Mouse (Mus musculus): Measurements from ENCODE around the gene Cd96.
A peak's percentile ranks its signal among the peaks of the same experiment; 100 is the strongest.

Gene Cd96

GRCm38 (mm10) chr16:46046906-46047305, 73.1 kb downstream of the Cd96 start:
- DNase-seq (ENCODE audit: extremely low read depth, low read depth) = no peak

DNA sequence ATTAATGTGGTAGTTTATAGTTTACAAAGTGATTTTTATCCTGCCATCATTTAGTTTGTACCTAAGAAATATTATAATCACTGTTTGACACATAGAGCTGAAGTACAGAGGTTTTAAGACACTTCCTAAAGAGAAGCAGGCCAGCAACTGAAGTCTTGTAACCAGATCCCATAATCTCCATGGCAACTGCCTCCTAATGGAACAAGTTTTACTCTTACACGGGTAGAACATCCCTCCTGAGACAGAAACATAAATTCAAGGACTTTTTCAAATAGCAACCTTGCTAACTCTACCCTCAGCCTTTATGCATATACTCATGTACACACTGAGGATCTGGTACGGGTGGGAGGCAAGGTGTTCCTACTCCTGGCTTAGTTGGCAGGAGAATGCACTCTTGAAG, 83.8 kb downstream of the Cd96 start:
- no peak for DNase-seq (ENCODE audit: extremely low read depth, low read depth)

GRCm38 (mm10) chr16:46033896-46034295, 86.2 kb downstream of the Cd96 start:
- DNase-seq (ENCODE audit: extremely low read depth, low read depth) = no peak

DNA sequence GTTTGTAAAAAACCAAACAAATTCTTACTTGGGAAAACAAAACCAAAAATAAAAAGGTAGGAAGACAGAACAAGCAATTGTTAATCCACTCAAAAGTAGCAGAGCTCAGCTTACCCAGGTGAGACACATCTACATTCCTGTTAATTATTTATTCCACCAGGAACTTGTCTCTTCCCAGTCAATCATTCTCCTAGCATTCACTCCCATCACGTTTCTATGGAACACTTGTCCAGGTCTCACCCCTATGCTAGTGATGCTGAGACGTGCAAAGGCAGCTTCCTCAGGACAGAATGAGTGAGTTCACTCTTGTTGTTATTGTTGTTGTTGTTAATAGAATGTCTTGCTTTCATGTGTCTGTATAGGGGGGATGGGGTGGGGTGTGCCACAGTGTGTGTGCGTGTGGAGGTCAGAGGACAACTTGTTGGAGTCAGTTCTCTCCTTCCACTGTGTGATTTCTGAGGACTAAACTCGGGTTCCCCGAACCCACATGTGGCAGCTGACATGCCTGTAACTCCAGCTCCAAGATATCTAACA, 97.0 kb downstream of the Cd96 start:
- no peak for DNase-seq (ENCODE audit: extremely low read depth, low read depth)

DNA sequence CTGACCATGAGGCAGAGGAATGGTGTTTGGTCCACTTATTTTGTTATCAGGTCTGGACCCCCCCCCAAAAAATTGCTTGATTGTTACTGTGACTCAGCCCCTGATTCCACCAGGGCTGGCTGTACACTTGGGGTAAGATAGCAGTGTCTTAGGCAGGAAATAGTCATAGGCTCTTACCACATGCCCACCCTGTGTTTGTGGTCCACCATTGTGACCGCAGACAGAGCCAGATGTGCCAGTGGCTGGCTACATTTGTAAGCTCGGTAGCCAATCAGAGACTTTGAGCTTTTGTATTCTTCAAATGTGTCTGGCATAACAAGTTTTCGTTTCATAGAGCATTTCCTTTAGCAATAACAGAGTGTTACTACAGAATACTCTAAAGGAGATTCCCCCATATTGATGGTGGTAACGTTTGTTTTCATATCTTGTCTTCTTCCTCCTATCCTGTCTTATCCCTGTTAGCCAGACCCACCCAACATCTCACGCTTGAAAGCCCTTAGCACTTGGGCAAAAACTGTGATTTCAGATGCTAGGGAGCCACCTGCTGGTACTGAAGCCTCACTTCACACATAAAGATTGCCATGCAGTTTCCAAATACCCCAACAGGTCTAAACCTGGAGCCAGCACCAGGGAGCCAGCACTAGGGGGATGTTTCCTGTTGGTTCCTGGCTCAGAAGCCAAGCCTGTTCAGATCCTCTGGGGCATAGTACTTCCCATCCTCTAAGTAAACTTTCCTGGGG, 97.7 kb downstream of the Cd96 start:
- peak; percentile 47 for DNase-seq (ENCODE audit: extremely low read depth, low read depth)

DNA sequence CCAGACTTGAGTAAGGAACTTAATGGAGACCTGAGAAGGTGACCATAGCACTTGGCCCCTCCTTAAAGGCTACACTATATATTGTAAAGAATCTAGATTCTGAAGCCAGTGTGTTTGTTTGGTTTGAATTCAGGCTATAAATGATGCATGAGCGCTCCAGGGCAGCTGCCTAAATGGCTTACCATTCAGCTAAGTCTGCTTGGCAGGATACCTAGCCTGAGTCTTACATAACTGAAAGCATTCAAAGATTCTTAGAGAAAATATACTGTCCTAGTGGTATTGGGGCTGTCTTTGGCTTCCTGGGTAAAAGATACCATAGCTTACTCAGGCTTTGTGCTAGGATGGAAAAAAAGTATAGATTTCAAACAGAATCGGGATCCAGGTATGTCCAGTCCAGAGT, 98.7 kb downstream of the Cd96 start:
- no peak for DNase-seq (ENCODE audit: extremely low read depth, low read depth)

GRCm38 (mm10) chr16:46020396-46020795, 99.7 kb downstream of the Cd96 start:
- DNase-seq (ENCODE audit: extremely low read depth, low read depth) = no peak

DNA sequence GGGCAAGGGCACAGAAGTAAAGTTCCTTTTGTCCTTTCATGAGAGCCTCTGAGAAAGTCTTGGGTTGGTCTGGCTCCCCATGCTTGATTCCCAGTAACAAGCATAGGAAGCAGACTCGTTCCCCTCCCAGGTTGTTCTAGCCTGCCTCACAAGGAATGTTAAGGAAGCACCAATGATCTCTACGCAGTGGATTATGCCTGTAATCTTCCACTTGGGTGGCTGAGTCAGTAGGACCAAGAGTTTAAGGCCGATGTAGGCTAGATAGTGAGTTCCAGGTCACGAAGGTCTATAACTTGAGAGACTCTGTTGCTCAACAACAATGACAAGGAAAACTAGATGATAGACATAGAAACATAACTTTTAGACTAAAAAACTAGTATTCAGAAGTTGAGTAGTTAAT, 100.3 kb downstream of the Cd96 start:
- no peak for DNase-seq (ENCODE audit: extremely low read depth, low read depth)

- no peak for DNase-seq (ENCODE audit: extremely low read depth, low read depth)
Measured at GRCm38 (mm10) chr16:46019359-46019758, 100.7 kb downstream of the Cd96 start.

- DNase-seq (ENCODE audit: extremely low read depth, low read depth) = no peak
Measured at GRCm38 (mm10) chr16:46011696-46012095, 108.4 kb downstream of the Cd96 start.

- no peak for DNase-seq (ENCODE audit: extremely low read depth, low read depth)
Measured at GRCm38 (mm10) chr16:46010906-46011220, 109.2 kb downstream of the Cd96 start.

- peak; percentile 54 for DNase-seq (ENCODE audit: extremely low read depth, low read depth)
Measured at GRCm38 (mm10) chr16:46010153-46010905, 109.7 kb downstream of the Cd96 start, which contains the start of gene Plcxd2. Plcxd2 (minus strand) TSS chr16:46010218.

DNA sequence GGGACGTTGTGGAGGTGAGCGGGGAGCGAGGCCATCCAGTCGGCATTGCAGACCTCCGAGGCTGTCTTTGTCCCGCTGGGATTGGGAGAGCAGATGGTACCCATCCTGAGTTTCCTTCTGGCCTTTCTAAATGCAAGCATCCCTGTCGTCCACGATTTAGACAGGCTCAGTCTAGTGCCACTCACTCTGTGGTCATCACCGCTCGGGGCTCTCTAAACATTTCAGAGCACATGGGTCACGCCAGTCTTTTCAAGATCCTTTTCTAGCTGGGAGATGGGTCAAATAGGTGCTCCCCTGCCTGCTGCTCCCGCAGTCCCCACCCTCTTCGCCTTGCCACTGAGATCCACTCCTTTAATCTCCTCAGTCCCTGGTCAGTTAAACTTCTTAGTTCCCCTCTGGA, 110.3 kb downstream of the Cd96 start:
- no peak for DNase-seq (ENCODE audit: extremely low read depth, low read depth)

DNA sequence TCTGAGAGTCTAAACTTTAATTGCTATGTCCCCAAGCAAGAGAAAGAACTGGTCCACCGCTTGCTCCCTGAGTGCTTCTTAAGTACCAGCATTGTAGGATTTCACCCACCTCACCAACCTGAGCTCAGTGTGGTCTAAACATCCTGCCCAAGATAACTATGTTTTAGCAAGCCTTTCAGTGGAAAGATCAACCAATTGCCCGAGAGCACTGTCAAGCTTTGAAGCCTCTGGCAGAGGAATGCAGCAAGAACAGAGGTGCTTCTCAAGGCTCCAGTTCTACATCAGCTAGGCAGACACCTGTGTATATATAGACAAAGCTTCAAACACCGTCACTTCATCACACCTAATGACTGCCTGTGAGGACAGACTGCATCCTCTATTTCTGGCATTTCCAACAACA, 111.3 kb downstream of the Cd96 start:
- DNase-seq (ENCODE audit: extremely low read depth, low read depth) = no peak

- no peak for DNase-seq (ENCODE audit: extremely low read depth, low read depth)
Measured at GRCm38 (mm10) chr16:46008036-46008605, 111.9 kb downstream of the Cd96 start.

DNA sequence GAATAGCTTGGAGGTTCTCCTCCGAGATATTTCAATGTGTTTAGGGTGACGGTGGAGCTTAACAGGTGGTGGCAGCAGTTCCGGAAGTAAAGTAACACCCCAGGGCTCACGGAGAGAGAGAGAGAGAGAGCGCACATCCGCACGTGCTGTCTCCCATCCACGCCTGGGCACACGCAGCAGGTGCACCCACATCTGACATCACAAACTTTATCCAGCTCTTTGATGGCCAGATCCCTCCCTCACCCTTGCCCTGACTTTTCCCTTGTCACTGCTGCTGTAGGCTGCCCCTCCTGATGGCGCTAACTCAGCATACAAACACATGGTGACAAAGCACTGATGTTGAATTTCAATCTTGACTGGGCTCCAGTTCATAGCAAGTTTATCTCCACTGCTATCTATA, 113.8 kb downstream of the Cd96 start:
- no peak for DNase-seq (ENCODE audit: extremely low read depth, low read depth)

DNA sequence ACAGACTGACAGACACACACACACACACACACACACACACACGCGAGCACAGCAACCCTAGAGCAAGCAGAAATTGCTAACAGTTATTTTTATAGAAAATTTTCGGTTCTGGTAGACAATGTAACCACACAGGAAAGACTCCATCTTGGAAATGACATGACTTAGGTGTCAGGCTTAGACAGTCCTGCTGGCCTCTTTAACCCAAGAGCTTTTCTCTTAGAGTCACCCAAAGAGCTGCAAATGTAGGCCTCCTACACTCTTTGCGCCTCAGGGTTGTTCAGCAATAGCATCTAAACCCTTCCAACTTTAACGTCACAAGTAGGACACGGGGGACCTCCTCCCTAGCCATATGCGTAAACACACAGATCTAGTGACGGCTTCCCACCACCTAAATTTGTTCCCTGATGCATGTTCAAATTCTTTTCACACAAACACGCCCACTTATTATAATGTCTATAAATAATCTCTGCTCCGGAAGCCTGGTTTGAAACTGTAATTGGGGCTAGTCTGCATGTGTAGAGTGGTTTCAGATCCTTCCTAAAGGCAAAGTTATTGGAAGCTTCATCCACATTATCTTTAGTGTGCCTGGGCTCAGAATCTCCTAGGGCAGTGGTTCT, 118.4 kb downstream of the Cd96 start:
- DNase-seq (ENCODE audit: extremely low read depth, low read depth) = no peak

- no peak for DNase-seq (ENCODE audit: extremely low read depth, low read depth)
Measured at GRCm38 (mm10) chr16:46000976-46001375, 119.1 kb downstream of the Cd96 start.

DNA sequence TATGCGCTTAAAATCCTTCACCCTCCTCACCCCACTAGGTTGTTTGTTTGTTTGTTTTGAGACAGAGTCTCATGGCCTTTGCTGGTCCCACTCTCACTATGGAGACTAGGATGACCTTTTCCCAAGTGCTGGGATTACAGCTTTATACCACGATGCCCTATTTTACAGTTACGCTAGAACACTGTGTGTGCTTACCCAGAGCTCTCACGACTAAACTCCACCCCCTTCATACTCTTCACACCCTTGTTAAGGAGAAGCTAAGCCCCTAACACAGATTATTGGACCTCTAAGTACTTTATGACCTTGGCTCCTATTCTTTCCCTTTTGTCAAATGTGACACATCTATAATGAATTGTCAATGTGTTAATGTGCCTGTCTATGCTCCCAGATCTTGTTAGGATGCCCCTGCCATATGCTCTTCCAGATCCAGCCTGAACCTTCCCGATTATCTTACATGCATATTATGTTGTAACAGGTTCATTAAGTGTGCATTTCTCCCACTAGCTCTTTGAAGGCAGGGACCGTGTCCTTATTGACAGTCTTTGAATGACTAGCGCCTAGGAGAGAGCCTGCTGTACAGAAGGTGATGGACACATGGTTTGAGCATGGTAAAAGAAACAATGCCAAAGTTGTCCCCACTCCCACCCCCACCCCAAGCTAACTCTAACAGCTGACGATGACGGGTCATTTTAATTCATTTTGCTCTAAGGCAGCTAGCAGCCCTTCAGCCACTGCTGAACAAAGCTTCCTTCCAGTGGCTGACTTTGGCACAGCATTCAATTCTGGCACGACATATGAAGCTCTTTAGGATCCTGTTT, 120.5 kb downstream of the Cd96 start:
- no peak for DNase-seq (ENCODE audit: extremely low read depth, low read depth)

GRCm38 (mm10) chr16:45998231-45998630, 121.8 kb downstream of the Cd96 start:
- DNase-seq (ENCODE audit: extremely low read depth, low read depth) = no peak

Data from MEL-GATA-1-ER (cell line).